Mouse (Mus musculus): ENCODE results near the gene Gm45902.

DNA sequence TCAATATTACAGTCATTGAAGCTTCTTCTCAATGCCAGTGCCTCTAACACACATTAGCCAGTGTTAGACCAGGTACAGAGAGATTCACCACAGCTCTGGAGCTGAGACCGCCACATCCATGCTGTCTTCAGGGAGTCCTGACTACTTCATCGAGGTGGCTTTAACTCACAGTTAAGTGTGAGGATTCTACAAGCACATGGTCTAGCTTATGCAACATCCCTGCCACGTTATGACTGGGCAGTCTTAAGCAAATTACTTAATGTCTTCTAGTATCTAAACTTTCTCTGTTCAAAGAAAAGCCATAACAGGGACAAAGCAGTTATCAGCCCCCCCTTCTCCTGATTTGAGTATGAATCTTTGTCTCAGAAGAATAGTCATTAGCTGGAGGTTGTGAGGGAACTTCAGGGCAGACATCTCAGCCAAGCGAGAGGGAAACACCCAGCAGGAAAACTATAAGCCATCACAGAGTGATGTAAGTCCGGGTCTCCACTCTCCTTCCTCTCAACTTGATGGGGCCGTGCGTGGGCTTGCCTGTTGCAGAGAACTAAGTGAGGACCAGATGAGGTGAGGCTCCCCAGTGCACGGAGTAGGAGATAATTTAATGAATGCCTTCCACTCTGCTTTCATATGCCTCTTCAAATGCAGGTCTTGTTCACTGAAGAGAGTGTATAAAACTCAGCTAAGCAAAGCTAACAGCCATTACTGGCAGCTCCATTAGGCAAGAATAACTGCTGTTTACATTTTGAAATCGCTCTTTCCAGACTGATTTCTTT lies 28.9 kb upstream of the Gm45902 start:
- TF ChIP-seq POLR2A (IDR thresholded peaks at IDR 0.05; ENCODE audit: borderline replicate concordance, insufficient read depth, low read length) (no peak), CTCF (IDR thresholded peaks at IDR 0.05; ENCODE audit: borderline replicate concordance, insufficient read depth, low read depth, low read length) (no peak)

Measured in cerebellum, adult 2 months (tissue).